Mouse (Mus musculus): ENCODE data around the gene Cc2d1b.

DNA sequence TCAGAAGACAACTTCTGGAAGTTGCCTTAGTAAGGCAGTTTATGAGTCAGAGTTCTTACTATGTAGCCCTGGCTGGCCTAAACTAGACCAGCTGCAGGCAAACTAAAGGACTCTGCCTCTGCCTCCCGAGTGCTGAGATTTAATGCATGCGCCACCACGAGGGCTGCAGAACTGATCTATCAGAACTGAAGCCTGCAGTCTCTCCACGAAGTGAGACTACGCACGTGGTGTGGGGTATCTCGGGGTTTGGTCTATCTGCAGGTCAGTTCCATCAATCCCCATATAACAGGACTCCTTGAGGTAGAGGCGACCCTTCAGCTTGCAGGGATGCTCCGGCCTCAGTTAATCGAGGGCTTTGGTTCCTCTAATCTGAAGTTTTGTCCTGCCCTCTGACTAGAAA lies 575 bp upstream of the Cc2d1b start:
- TF ChIP-seq CTCF (IDR thresholded peaks at IDR 0.05): no peak
- TF ChIP-seq EP300 (IDR thresholded peaks at IDR 0.05): no peak
